Comparison of ENCODE assay signal across 8 mouse cellular contexts in genomic region chr2:79086857-79087578, GRCm38 (mm10).
DNase-seq lines count a peak whose midpoint lies in the region; ATAC-seq and TF ChIP-seq lines count a peak whose summit lies in the region.

No protein-coding gene starts in this region.

- no peaks in the 10 kb centered on the region for H3K27me3 ChIP-seq in hindbrain, postnatal 0 days (ENCODE audit: insufficient read depth, low read length)
- H3K27me3 ChIP-seq in hindbrain, embryonic 12.5 days: no peaks in the 10 kb centered on the region
- H3K27me3 ChIP-seq in heart, postnatal 0 days (ENCODE audit: control insufficient read depth, insufficient read depth, low read length): no peaks in the 10 kb centered on the region
- H3K27me3 ChIP-seq in midbrain, embryonic 16.5 days (ENCODE audit: control insufficient read depth, insufficient read depth, low read depth, low read length): no peaks in the 10 kb centered on the region

- 0 out of 2 replicates have a peak, but pooled peaks have one; percentile 27 for ATAC-seq in hindbrain, postnatal 0 days
- ATAC-seq in hindbrain, embryonic 12.5 days (ENCODE audit: low FRiP score): no peak
- no peak; the same call in 1 of the 2 replicates for ATAC-seq in heart, postnatal 0 days (ENCODE audit: insufficient read depth, low read depth)
- ATAC-seq in megakaryocyte-erythroid progenitor cell, adult 5-6 weeks (replicated peaks; ENCODE audit: low FRiP score, low TSS enrichment, poor library complexity, severe bottlenecking): peak; percentile 65
- no peak for ATAC-seq in midbrain, embryonic 16.5 days

- H3K9ac ChIP-seq in hindbrain, postnatal 0 days (replicated peaks; ENCODE audit: low read length): no peak overlapping the region
- no peak overlapping the region for H3K9ac ChIP-seq in hindbrain, embryonic 12.5 days
- peak overlapping the region; percentile 55 for H3K9ac ChIP-seq in heart, postnatal 0 days (replicated peaks; ENCODE audit: low read depth, low read length)
- H3K9ac ChIP-seq in midbrain, embryonic 16.5 days (ENCODE audit: low read depth, low read length): no peak overlapping the region

- H3K4me2 ChIP-seq in hindbrain, postnatal 0 days (ENCODE audit: low read depth, low read length): peak overlapping the region; percentile 16
- H3K4me2 ChIP-seq in hindbrain, embryonic 12.5 days (replicated peaks): no peak overlapping the region
- H3K4me2 ChIP-seq in heart, postnatal 0 days (ENCODE audit: low read depth, low read length): peak overlapping the region; percentile 65
- H3K4me2 ChIP-seq in midbrain, embryonic 16.5 days (ENCODE audit: low read length): no peak overlapping the region

- no peaks in the 10 kb centered on the region for H3K9me3 ChIP-seq in hindbrain, postnatal 0 days (ENCODE audit: low read length)
- H3K9me3 ChIP-seq in hindbrain, embryonic 12.5 days (replicated peaks): no peaks in the 10 kb centered on the region
- no peaks in the 10 kb centered on the region for H3K9me3 ChIP-seq in heart, postnatal 0 days (replicated peaks; ENCODE audit: control insufficient read depth, low read length)
- H3K9me3 ChIP-seq in midbrain, embryonic 16.5 days (replicated peaks; ENCODE audit: control insufficient read depth, low read length, poor library complexity, severe bottlenecking): no peaks in the 10 kb centered on the region

- no peaks in the 10 kb centered on the region for H3K4me1 ChIP-seq in hindbrain, postnatal 0 days (ENCODE audit: insufficient read depth, low read length)
- H3K4me1 ChIP-seq in hindbrain, embryonic 12.5 days: no peaks in the 10 kb centered on the region
- H3K4me1 ChIP-seq in heart, postnatal 0 days (ENCODE audit: control insufficient read depth, insufficient read depth): no peaks in the 10 kb centered on the region; the same call in 1 of the 2 replicates
- H3K4me1 ChIP-seq in midbrain, embryonic 16.5 days (ENCODE audit: control insufficient read depth, insufficient read depth, low read length): no peaks in the 10 kb centered on the region

- TF ChIP-seq CTCF in hindbrain, postnatal 0 days (IDR thresholded peaks at IDR 0.05; ENCODE audit: low read depth): no peak
- TF ChIP-seq CTCF in heart, postnatal 0 days (IDR thresholded peaks at IDR 0.05; ENCODE audit: low read depth): no peak; the same call in 1 of the 2 replicates

- DNase-seq in hindbrain, postnatal 0 days (ENCODE audit: low spot score): peak; percentile 8
- DNase-seq in MEL-GATA-1-ER (ENCODE audit: extremely low read depth, low read depth): peak; percentile 15
- peak; percentile 13 for DNase-seq in heart, postnatal 0 days (ENCODE audit: low spot score)
- DNase-seq in urinary bladder, postnatal 4 days (ENCODE audit: low spot score in 2 of 2): no peak
- no peak for DNase-seq in layer of hippocampus, adult 18-20 months (ENCODE audit: low spot score in 2 of 2)

- TF ChIP-seq EP300 in heart, postnatal 0 days (IDR thresholded peaks at IDR 0.05; ENCODE audit: low read depth): no peak

- H3K4me3 ChIP-seq in hindbrain, postnatal 0 days (ENCODE audit: low read length): no peak overlapping the region
- H3K4me3 ChIP-seq in hindbrain, embryonic 12.5 days: no peak overlapping the region
- peak overlapping the region; percentile 53 for H3K4me3 ChIP-seq in heart, postnatal 0 days (ENCODE audit: low read depth, low read length)
- H3K4me3 ChIP-seq in midbrain, embryonic 16.5 days (ENCODE audit: low read depth, low read length): no peak overlapping the region

- no peaks in the 10 kb centered on the region for H3K36me3 ChIP-seq in hindbrain, postnatal 0 days (ENCODE audit: insufficient read depth, low read length)
- H3K36me3 ChIP-seq in hindbrain, embryonic 12.5 days: no peaks in the 10 kb centered on the region
- H3K36me3 ChIP-seq in heart, postnatal 0 days (replicated peaks; ENCODE audit: control insufficient read depth, insufficient read depth, low read length): no peaks in the 10 kb centered on the region
- no peaks in the 10 kb centered on the region for H3K36me3 ChIP-seq in midbrain, embryonic 16.5 days (ENCODE audit: control insufficient read depth, insufficient read depth, low read length)

- WGBS in hindbrain, postnatal 0 days: 57% methylated on average over 9 of the region's 9 CpGs
- 76% methylated on average over 9 of the region's 9 CpGs for WGBS in hindbrain, embryonic 12.5 days
- WGBS in heart, postnatal 0 days: 23% methylated on average over 9 of the region's 9 CpGs
- WGBS in midbrain, embryonic 16.5 days: 79% methylated on average over 9 of the region's 9 CpGs

- no peak overlapping the region for H3K27ac ChIP-seq in hindbrain, postnatal 0 days
- no peak overlapping the region for H3K27ac ChIP-seq in hindbrain, embryonic 12.5 days
- peak overlapping the region; percentile 32 for H3K27ac ChIP-seq in heart, postnatal 0 days (ENCODE audit: low read depth)
- H3K27ac ChIP-seq in midbrain, embryonic 16.5 days (ENCODE audit: low read length): no peak overlapping the region

Comparison
In these comparisons a context has a peak if more than half of its experiments do, and no peak if none do; other contexts are left out.
1. ATAC-seq: peak in hindbrain, postnatal 0 days (single experiment) and megakaryocyte-erythroid progenitor cell, adult 5-6 weeks (single experiment); none in hindbrain, embryonic 12.5 days (single experiment), heart, postnatal 0 days (single experiment) and midbrain, embryonic 16.5 days (single experiment).
2. H3K4me2 ChIP-seq: peak in hindbrain, postnatal 0 days (single experiment) and heart, postnatal 0 days (single experiment); none in hindbrain, embryonic 12.5 days (single experiment) and midbrain, embryonic 16.5 days (single experiment).
3. DNase-seq: peak in hindbrain, postnatal 0 days (single experiment), MEL-GATA-1-ER (single experiment) and heart, postnatal 0 days (single experiment); none in urinary bladder, postnatal 4 days (0 of 2) and layer of hippocampus, adult 18-20 months (0 of 2).